ENCODE assay signal across 13 mouse cellular contexts in the genomic region with DNA sequence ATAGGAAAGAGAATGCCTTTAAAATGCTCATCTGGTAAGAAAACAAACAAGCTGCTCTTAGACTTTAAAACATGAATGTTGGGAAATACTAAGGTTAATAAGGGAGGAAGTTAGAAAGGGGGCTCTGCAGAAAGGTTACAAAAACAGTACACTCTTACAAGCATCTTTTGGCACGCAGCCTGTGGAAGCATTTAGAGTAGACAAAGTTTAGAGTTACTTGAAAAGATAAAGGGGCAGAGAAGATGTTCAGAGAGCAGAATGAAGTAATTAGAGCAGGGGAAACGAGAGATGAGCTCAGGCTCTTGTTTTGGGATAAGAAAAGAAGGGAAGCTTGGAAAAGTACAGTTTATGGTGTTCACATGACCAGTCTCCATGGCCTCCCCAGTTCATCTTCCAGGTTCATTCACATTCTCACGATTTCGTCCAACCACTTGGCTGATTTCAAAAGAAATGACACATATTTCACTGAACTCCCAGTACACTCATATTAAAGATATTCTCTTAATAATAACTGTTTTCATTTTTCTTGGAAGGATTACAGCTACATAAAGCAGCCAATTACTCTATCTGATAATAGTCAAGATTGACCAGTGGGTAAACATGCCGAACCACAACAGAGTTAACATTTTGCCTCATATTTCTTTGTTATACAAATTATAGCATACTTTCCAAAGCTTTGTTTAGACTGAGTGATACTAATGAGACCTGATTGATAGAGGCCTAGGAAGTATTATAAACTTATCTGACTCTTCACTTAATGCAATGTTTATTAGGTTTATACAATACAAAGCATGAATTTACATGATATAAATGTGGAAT.
DNase-seq lines count a peak whose midpoint lies in the region; ATAC-seq and TF ChIP-seq lines count a peak whose summit lies in the region.
"Had no signal": no experiment of that assay in that cellular context is flagged by ENCODE, and none has a peak within 500 bp of the region (broad histone marks: within the 10 kb centered on the region; RNA-seq: fewer than 3 reads in every experiment).

No protein-coding gene starts in this region.

- TF ChIP-seq CTCF in lung, embryonic 14.5 days (IDR thresholded peaks at IDR 0.05; ENCODE audit: low read depth): no peak
- no peak for TF ChIP-seq CTCF in embryonic fibroblast, embryonic 13.5 days (IDR thresholded peaks at IDR 0.05; ENCODE audit: borderline replicate concordance, insufficient read depth, low read length)

- ATAC-seq in lung, embryonic 14.5 days (ENCODE audit: insufficient read depth): peak; percentile 77

- 31% methylated on average over 5 of the region's 5 CpGs for WGBS in lung, embryonic 14.5 days

- peak; percentile 15 for DNase-seq in heart, adult 8-10 months (ENCODE audit: low spot score)
- DNase-seq in heart, postnatal 25 days (ENCODE audit: low spot score): no peak
- peak; percentile 77 for DNase-seq in lung, embryonic 14.5 days
- no peak for DNase-seq in lung, postnatal 25 days (ENCODE audit: low spot score)
- DNase-seq in kidney, postnatal 4 days: peak; percentile 36 to 40
- no peak for DNase-seq in spleen, postnatal 36 days (ENCODE audit: low spot score in 2 of 2)
- DNase-seq in thymus, adult 18-20 months: no peak
- DNase-seq: adrenal gland, adult 8-10 months; left cerebral cortex, postnatal 4 days had no signal

- no peaks in the 10 kb centered on the region for H3K36me3 ChIP-seq in lung, embryonic 14.5 days (ENCODE audit: insufficient read depth)
- H3K36me3 ChIP-seq: forebrain, embryonic 10.5 days; midbrain, embryonic 12.5 days had no signal

- intact Hi-C loops in heart, postnatal 25 days (cut with DNase I): no loop called here

- no peak overlapping the region for H3K4me3 ChIP-seq in lung, embryonic 14.5 days (ENCODE audit: low read depth, low read length)
- H3K4me3 ChIP-seq in embryonic fibroblast, embryonic 13.5 days (ENCODE audit: insufficient read depth, low read length): no peak overlapping the region
- H3K4me3 ChIP-seq: forebrain, embryonic 10.5 days; midbrain, embryonic 12.5 days had no signal

- H3K27me3 ChIP-seq in lung, embryonic 14.5 days (ENCODE audit: insufficient read depth, low read length): no peaks in the 10 kb centered on the region
- H3K27me3 ChIP-seq: midbrain, embryonic 12.5 days had no signal

- no peak overlapping the region for H3K9ac ChIP-seq in lung, embryonic 14.5 days
- H3K9ac ChIP-seq: hindbrain, embryonic 14.5 days; midbrain, embryonic 12.5 days had no signal

- peaks cover 9% of the 10 kb centered on the region for H3K4me1 ChIP-seq in lung, embryonic 14.5 days (ENCODE audit: insufficient read depth)
- H3K4me1 ChIP-seq in embryonic fibroblast, embryonic 13.5 days (ENCODE audit: control insufficient read depth, insufficient read depth, low read length): no peaks in the 10 kb centered on the region; the same call in 1 of the 2 replicates

- peak overlapping the region; percentile 84 for H3K27ac ChIP-seq in lung, embryonic 14.5 days (ENCODE audit: low read depth)
- H3K27ac ChIP-seq in embryonic fibroblast, embryonic 13.5 days (ENCODE audit: insufficient read depth, low read length): peak overlapping the region; percentile 71
- H3K27ac ChIP-seq: forebrain, embryonic 10.5 days; hindbrain, embryonic 14.5 days; midbrain, embryonic 12.5 days had no signal

- TF ChIP-seq POLR2A in embryonic fibroblast, embryonic 13.5 days (IDR thresholded peaks at IDR 0.05; ENCODE audit: low read depth, low read length): no peak

- H3K9me3 ChIP-seq in lung, embryonic 14.5 days (ENCODE audit: low read depth, low read length): no peaks in the 10 kb centered on the region
- H3K9me3 ChIP-seq: forebrain, embryonic 10.5 days; midbrain, embryonic 12.5 days had no signal

- no peak overlapping the region for H3K4me2 ChIP-seq in lung, embryonic 14.5 days
- H3K4me2 ChIP-seq: hindbrain, embryonic 14.5 days; midbrain, embryonic 12.5 days had no signal

Comparison
In these comparisons a context has a peak if more than half of its experiments do, and no peak if none do; other contexts are left out.
1. DNase-seq: peak in heart, adult 8-10 months (single experiment), lung, embryonic 14.5 days (single experiment) and kidney, postnatal 4 days (2 of 2); none in heart, postnatal 25 days (single experiment), lung, postnatal 25 days (single experiment), spleen, postnatal 36 days (0 of 2) and thymus, adult 18-20 months (0 of 2).